ENCODE assay signal across 15 mouse cellular contexts in the genomic region with DNA sequence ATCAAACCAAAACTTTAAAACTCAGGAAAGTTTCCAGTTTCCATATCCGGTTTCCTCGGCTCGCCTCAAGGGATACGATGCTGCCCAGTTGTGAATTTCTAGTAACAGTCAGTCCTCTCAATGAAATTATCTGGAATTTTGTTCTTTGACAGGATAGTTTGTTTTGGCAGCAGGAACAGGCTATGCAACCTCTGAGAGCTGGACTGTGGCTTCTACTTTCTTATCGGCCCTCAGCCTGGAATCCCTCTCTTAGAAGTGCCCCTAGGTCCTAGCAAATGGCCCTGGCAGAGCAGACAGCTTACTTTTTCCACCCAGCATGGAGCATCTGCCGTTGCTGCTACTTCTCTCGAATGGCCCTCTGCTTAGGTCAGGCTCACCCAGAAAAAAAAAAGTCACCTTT.
"Had no signal": no experiment of that assay in that cellular context is flagged by ENCODE, and none has a peak within 500 bp of the region (broad histone marks: within the 10 kb centered on the region; RNA-seq: fewer than 3 reads in every experiment).

No protein-coding gene starts in this region.

- H3K36me3 ChIP-seq: kidney, embryonic 15.5 days; limb, embryonic 10.5 days; liver, embryonic 12.5 days; lung, embryonic 15.5 days; midbrain, embryonic 15.5 days; neural tube, embryonic 12.5 days had no signal

- H3K9me3 ChIP-seq: kidney, embryonic 15.5 days; limb, embryonic 10.5 days; liver, embryonic 12.5 days; lung, embryonic 15.5 days; megakaryocyte, embryonic 14.5 days; midbrain, embryonic 15.5 days; neural tube, embryonic 12.5 days had no signal

- H3K27ac ChIP-seq: kidney, embryonic 15.5 days; limb, embryonic 10.5 days; liver, embryonic 12.5 days; lung, embryonic 15.5 days; macrophage; midbrain, embryonic 15.5 days; neural tube, embryonic 12.5 days had no signal

- DNase-seq: kidney, adult 18-20 months; kidney, postnatal 36 days; layer of hippocampus, adult 9-11 months; lung, postnatal 14 days; thymus, adult 18-20 months; thymus, postnatal 14 days had no signal

- ATAC-seq: liver, embryonic 12.5 days; midbrain, embryonic 15.5 days had no signal

- H3K4me2 ChIP-seq: kidney, embryonic 15.5 days; liver, embryonic 12.5 days; lung, embryonic 15.5 days; midbrain, embryonic 11.5 days; midbrain, embryonic 15.5 days; neural tube, embryonic 12.5 days had no signal

- H3K9ac ChIP-seq: kidney, embryonic 15.5 days; liver, embryonic 12.5 days; lung, embryonic 15.5 days; midbrain, embryonic 15.5 days; neural tube, embryonic 12.5 days had no signal

- H3K4me1 ChIP-seq: limb, embryonic 10.5 days; liver, embryonic 12.5 days; lung, embryonic 15.5 days; megakaryocyte, embryonic 14.5 days; midbrain, embryonic 15.5 days; neural tube, embryonic 12.5 days had no signal

- H3K27me3 ChIP-seq: kidney, embryonic 15.5 days; liver, embryonic 12.5 days; lung, embryonic 15.5 days; megakaryocyte, embryonic 14.5 days; midbrain, embryonic 15.5 days; neural tube, embryonic 12.5 days had no signal

- H3K4me3 ChIP-seq: kidney, embryonic 15.5 days; limb, embryonic 10.5 days; liver, embryonic 12.5 days; lung, embryonic 15.5 days; megakaryocyte, embryonic 14.5 days; midbrain, embryonic 15.5 days; neural tube, embryonic 12.5 days had no signal
